Mouse (Mus musculus) spleen, embryonic (tissue): ENCODE results near the gene Rpain.

Experiments used
- CTCF ChIA-PET: fragments of 350-600 bp; sonication (Branson Sonifier 250); formaldehyde crosslinking; loops from one replicate; lab custom pipeline; 2022; lab: Charles Lee

The Rpain gene

DNA sequence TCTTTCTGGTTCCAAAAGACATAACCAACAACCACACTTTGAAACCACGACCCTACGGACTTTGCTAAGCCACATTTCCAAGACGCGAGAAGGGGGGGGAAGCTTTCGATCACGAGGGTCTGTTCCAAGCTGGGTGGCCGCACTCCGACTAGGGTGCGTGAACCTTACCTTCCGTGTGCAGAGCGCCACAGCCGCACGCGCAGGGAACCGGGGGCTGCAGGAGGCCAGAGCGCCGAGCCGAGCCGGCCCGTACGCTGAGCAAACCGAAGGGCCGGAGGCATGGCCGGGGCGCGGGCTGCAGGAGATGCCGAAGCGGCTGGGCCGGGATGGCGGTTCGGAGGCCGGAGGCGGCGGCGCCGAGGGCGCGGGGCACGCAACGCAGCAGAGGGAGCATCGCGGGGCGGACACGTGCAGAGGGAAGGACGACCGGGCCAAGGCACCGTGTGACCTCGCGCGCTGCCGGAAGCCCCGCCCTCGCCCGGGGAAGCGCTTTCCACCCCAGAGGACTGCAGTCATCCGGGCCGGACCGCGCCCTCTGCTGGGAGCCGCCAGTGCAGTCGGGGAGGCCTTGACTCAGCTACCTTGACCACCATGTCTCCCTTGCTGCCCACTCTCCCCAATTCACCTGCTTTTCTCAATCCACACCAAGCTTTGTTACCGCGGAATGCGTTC is 12.7 kb downstream of the Rpain start, which contains the start of gene C1qbp:
Gene C1qbp (minus strand): TSS at position 470 of the 672 bp plus-strand sequence.
- CTCF ChIA-PET = interaction anchor here (0.6 to 1.1 kb wide), 2 partner anchors 29 to 113 kb away, joined by 4 to 10 read pairs; no protein-coding TSS in a partner anchor

DNA sequence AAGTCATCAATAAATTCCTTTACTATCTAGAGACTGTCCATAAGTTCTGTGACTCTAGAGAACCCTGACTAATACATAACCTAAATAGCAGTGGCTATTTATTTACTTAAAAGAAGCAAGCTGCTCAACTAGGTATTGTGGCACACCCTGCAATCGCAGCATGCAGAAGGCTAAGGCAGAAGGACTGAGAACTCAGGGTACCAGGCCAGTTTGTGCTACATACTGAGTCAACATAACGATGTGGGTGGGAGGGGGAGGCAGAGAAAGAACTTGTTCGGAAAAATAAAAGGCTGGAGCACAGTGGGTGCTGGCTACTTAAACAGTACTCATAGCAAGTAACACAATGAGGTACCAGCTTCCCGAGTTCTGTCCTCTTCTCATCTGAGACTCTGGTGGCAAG is 31.2 kb downstream of the Rpain start:
- CTCF ChIA-PET = no interaction called here

DNA sequence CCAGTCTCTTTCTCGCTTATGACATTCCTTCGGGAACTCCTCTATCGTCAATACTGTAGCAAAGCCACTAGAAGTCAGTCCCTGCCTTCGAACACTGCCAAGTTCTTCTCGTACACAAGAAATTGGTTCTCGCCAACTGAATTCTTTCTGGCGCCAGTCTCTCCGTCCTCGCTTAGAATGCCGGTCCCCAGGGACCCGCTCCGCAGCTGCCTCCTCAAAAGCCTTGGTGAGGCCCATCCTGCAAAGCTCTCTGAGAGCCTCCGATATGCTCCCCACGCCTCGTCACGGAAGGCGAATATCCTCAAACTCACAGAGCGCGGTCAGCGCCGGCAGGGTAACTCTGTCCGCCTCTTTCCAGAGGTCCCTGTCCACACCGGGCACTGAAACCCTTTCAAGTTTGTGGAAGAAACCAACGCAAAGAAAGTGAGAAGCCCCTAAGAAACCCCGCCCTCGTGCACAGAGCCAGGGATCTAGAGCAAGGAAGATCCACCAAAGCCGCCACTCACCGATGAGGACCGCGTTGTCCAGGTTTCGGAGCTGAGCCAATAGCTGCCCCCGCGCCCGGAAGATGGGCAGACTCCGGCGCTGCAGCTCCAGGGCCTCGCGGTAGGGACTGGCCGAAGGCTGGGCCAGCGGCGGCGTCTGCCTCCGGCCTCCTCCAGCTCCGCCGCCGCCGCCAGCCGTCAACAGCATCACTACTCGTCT is 33.8 kb downstream of the Rpain start:
- CTCF ChIA-PET = interaction anchor here (0.6 kb wide), 1 partner anchor 19 kb away, joined by 3 read pairs; no protein-coding TSS in a partner anchor

DNA sequence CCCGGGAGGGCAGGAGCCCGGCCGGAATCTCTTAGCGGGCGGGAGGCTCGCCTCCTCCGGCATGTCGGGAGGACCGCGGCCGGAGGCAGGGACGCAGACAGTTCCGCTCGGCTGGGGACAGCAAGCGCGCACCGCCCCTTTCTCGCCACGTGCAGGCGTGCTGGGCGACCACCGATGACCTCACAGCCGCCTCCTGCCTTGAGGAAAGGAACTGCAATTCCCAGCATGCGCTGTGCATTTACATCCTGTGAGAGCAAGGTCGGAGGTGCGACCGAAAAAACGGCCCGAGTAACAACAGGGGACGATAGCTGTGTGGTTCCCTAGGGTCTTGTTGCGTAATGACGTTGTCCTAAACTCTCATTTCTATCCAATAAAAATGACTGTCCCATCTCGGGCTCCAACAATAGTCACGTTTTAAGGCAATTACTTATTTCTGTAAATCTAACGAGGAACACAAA is 34.3 kb downstream of the Rpain start, which contains the start of gene Dhx33:
Gene Dhx33 (minus strand): TSS at position 122 of the 458 bp plus-strand sequence.
- CTCF ChIA-PET = interaction anchor here (0.6 kb wide), 1 partner anchor 18 kb away, joined by 3 read pairs; no protein-coding TSS in a partner anchor

DNA sequence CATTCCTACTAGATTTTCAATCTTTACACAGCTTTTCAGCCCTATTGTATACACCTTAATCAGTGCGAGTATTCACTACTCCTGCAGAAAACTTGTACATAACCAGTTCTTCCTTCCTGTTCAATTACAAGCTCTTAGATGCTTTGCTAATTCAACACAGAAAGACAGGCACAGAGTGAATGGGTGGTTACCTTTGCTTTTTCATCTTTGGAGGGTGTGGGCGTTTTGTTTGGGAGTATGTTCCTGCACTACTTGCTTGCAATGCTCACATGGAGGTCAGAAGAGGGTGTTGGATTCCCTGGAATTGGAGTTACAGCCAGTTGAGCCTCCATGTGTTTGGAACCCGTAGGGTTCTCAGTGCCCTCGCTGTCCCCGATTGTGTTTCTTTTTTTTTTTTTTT is 35.0 kb downstream of the Rpain start:
- CTCF ChIA-PET = interaction anchor here (0.6 kb wide), 1 partner anchor 31 kb away, joined by 3 read pairs; no protein-coding TSS in a partner anchor

DNA sequence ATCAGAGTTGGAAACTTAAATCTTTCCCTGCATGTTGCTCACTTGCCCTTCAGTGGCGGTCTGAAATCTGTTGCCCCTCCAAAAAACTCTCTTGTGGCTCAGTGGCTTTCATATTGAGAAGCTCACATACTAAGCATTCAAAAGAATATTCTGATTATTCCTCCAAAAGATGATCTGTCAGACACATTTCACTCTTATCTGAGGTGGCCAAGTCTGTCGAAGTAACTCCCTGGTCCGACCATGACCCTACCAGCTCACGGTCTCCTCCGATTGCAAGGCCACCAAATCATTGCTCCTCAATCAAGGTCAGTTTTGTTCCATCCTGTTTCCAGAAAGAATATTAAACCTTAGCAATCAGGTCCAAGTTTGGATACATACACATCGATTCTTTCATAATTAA is 37.0 kb downstream of the Rpain start:
- CTCF ChIA-PET = interaction anchor here (0.7 kb wide), 1 partner anchor 137 kb away, joined by 3 read pairs; no protein-coding TSS in a partner anchor

DNA sequence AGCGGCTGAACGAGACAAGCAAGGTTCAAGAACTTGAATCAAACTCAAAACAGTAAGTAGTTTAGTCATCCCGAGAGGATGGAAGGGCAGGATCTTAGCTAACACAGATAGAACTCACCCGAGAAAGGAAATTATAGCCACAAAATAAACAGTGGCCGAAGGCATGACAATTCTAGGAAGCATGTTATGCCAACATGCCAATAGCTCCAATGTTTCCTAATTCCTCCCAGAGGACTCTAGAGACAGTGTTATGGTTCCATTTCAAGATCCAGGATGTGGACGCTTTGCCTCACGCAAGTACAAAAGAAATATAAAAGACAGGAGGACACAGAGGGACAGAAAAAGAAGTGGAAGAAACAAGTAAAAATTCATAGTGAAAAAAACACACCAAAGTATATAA is 37.8 kb downstream of the Rpain start:
- CTCF ChIA-PET = no interaction called here

DNA sequence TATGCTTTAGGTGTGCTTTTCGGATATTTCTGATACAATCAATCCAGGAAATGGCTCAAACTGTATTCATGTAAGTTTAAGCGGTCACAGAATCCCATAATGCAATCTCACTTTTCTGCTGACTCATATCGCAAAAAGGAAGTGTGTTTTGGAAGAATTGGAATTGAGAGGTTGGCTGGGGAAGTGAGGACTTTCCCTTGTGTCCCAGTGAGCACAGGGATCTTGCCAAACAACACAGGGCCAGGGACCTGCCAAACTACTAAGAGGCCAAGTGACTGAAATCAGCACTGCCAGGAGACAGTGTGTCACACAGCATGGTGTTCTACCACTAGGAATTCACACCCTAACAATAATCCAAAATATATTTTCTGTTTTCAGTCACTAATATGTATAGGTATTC is 38.3 kb downstream of the Rpain start:
- CTCF ChIA-PET = no interaction called here

DNA sequence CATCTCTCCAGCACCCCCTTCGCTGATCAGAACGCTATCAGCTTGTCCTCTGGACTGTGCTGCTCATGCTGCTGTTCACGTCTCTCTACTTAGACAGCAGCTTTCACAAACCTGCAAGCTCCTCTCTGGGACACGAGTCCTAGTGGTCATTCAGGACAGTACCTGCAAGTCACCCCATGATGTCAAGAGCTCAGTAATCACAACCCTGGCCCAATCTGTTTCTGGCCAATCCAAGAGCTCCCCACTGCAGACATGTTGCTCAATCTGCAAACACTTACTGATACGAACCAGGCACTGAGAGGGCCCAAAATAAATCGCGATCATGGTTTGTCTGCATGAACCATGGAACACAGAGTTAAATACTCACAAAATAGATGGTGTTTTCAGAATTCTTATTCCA is 42.7 kb downstream of the Rpain start:
- CTCF ChIA-PET = interaction anchor here (1.0 kb wide), 1 partner anchor 30 kb away, joined by 4 read pairs; the partner anchor contains the start of gene C1qbp

DNA sequence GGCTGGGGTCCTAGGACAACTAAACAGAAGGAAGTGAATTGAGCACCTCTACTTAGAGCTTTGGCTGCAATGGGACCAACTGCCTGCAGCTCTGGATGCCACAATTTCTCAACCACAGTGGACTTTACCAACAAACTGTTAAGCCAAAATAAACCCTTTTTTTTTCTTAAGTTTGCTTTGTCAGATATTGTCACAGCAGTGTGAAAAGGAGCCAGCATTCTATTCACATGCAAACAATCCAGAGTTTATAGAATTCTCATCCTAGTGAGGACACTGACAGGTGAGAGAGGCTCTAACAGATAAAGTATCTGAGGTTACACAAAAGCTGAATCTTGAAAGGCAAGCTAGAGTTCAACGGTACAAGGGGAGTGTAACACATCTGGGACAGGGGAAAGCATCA is 47.0 kb downstream of the Rpain start:
- CTCF ChIA-PET = no interaction called here

DNA sequence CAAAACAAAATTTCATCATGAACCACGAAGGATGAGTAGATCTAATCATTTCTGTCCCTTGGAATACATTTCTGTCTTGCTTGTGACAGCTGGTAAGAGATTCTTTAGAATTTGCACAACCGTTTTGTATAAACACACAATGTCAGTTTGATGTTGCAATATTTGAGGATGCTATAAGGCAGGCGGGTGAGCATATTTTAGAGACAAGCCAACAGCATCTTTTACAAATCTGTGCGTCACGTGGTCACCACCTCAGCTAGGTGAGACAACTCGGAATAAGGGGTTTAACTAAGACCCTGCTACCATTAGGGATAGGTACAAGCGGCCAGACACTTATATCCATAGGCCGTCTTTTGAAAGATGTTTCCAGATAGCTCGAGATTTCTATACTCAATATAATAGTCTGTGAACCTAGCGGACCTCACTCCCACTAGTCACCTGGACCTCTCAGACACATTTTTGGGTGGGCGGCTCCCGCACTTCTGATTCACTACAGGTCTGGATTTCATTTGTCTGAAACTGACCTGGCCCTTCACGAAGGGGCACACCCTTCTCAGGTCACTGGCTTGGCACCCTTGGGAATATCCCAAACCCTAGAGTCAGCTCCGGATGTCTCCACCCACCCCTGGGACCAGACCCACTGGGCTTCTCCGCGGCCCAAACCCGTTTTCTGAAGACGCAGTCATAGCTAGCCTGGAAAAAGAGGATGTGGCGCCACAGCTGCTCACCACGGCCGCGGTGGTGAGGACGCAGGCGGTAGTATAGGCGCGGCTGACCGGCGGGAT is 48.6 kb downstream of the Rpain start:
- CTCF ChIA-PET = no interaction called here

DNA sequence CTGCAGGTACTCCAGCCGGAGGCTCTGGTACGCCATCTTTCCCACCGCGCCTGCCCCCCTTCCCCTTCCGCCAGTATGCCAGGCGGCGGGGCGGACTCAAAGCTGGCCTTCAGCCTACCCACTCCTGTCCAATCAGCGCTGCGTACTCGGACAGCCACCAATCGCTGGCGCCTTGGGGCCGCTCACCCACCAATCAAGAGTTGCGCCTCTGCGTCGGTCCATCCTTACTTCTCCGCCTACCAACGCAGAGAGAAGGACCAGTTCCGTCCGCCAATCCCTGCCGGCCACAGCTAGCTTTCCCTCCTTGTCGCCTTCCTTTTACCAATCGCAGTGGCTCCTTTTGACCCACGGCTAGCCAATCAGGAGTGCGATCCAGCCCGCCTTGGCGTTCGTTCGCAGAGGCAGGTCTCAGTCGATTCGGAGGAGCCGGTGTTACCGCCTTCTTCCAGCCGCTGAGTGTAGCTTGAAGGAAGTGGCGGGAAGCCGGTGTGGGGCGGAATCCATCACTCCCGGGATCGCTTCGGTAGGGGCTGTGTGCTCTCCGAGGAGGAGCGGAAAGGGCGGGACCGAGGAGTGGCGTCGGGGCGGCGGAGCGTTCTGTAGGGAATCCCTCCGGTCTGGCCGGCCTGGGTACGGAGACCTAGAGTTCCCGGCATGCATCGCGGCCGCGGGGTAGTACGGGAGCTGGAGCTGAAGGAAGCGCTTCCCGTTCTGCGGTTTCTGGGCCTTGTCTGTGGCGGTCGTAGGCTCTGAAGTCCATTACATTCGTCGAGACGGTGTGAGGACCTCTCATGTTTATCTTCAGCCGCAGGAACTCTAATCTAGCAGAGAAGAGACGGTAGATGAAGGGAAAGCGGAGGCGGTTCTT is 49.4 kb downstream of the Rpain start, which contains the start of the genes Mis12 and Derl2:
Gene Mis12 (plus strand): TSS at position 411 of the 868 bp plus-strand sequence.
Gene Derl2 (minus strand): TSS at position 641 of the 868 bp plus-strand sequence.
- CTCF ChIA-PET = no interaction called here
